Mouse (Mus musculus) heart, postnatal 0 days (tissue): ENCODE data around the gene Slc24a4. TPM values are rescaled to one million over a fixed set of nuclear protein-coding genes. Genes with fewer than 3 reads are reported as not detected.

Experiments used
- ATAC-seq: fragments of 200-750 bp; cut with Nextera tagmentation; 2 replicates; pipeline ENCODE4 v1.8.0; 2017; ENCODE audit warnings: low read depth, moderate number of reproducible peaks, moderate library complexity; ENCODE audit not compliant: insufficient read depth
- DNase-seq: peaks from one replicate; pipeline ENCODE4 v3.0.0-alpha.2; 2016; ENCODE audit warnings: low spot score
- H3K27ac ChIP-seq: fragments of 300-500 bp; sonication (generic); 2 replicates; pipeline ENCODE4 v1.5.1; 2014; ENCODE audit warnings: low read depth, mild to moderate bottlenecking
- H3K27me3 ChIP-seq: fragments of 300-500 bp; sonication (generic); 2 replicates; pipeline ENCODE4 v1.6.1; 2014; ENCODE audit warnings: low read length, mixed read lengths; ENCODE audit not compliant: control insufficient read depth, insufficient read depth
- H3K36me3 ChIP-seq: fragments of 300-500 bp; sonication (generic); replicated peaks from 2 replicates; pipeline ENCODE4 v1.6.1; 2014; ENCODE audit warnings: low read length, mixed read lengths; ENCODE audit not compliant: control insufficient read depth, insufficient read depth
- H3K4me1 ChIP-seq: fragments of 300-500 bp; sonication (generic); 2 replicates; pipeline ENCODE4 v1.6.1; 2014; ENCODE audit warnings: antibody characterized with exemption; ENCODE audit not compliant: control insufficient read depth, insufficient read depth
- H3K4me2 ChIP-seq: fragments of 300-500 bp; sonication (generic); 2 replicates; pipeline ENCODE4 v1.6.1; 2014; ENCODE audit warnings: low read depth, mild to moderate bottlenecking, low read length, moderate library complexity
- H3K4me3 ChIP-seq: fragments of 300-500 bp; sonication (generic); 2 replicates; pipeline ENCODE4 v1.5.1; 2014; ENCODE audit warnings: low read depth, low read length
- H3K9ac ChIP-seq: fragments of 300-500 bp; sonication (generic); replicated peaks from 2 replicates; pipeline ENCODE4 v1.6.1; 2014; ENCODE audit warnings: low read depth, low read length, mixed read lengths
- H3K9me3 ChIP-seq: fragments of 300-500 bp; sonication (generic); replicated peaks from 2 replicates; pipeline ENCODE4 v1.6.1; 2016; ENCODE audit warnings: low read length; ENCODE audit not compliant: control insufficient read depth
- CTCF ChIP-seq: IDR thresholded peaks from 2 replicates; pipeline ENCODE4 v1.5.1; 2016; ENCODE audit warnings: antibody characterized with exemption, control low read depth, low read depth
- EP300 ChIP-seq: IDR thresholded peaks from 2 replicates; pipeline ENCODE4 v1.6.1; 2016; ENCODE audit warnings: antibody characterized with exemption, low read depth
- WGBS: fragments of 180-500 bp; shearing (Covaris S2); extraction: QIAGEN DNeasy Blood & Tissue Kit; methylation state at CpG from one replicate; pipeline ENCODE4 v1.1.7; 2014; 5-methylcytosine and 5-hydroxymethylcytosine counted together
- polyA plus RNA-seq: library from polyadenylated mRNA; unstranded; fragments of >200 nt; fragmentation: Nextera tagmentation; extraction: Ambion mirVana; gene quantifications from 2 replicates; pipeline ENCODE4 v1.2.1, GENCODE M21; 2015
- total RNA-seq: library from RNA; depleted of rRNA; stranded (reverse); fragments of >200 nt; gene quantifications from 2 replicates; pipeline ENCODE4 v1.2.3, GENCODE M21; 2014; ENCODE audit warnings: low replicate concordance

The Slc24a4 gene
- total and polyA plus RNA-seq, 2 experiments from 2014 or later: 0.99 to 2.2 TPM

DNA sequence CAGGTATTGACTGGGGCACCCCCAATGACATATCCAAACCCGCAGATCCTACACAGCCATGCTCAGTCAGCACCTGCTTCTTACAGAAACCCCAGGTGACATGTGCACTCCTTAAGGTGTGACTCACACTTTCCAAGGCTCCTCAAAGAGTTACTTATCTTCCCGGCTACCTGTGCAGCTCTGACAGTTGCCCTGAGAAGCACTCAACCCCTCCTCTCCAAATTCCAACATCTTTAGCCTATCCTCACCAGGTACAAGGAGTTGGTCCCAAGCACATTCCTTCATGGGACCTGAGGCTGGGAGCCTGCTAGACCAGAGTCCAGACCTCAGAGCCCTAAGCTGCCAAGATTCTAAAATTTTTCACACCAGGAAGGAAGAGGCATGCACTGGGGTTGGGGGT, 134.3 kb downstream of the Slc24a4 start:
- no peak overlapping the region for H3K4me2 ChIP-seq
- H3K27ac ChIP-seq: no peak overlapping the region
- no peaks in the 10 kb centered on the region for H3K27me3 ChIP-seq
- DNase-seq: no peak
- TF ChIP-seq CTCF (no peak), EP300 (no peak)
- H3K36me3 ChIP-seq: no peaks in the 10 kb centered on the region
- no peak overlapping the region for H3K4me3 ChIP-seq
- 86% methylated on average over 2 of the region's 2 CpGs for WGBS
- ATAC-seq: no peak
- H3K4me1 ChIP-seq: no peaks in the 10 kb centered on the region
- no peak overlapping the region for H3K9ac ChIP-seq
- H3K9me3 ChIP-seq: no peaks in the 10 kb centered on the region

- Histone ChIP-seq H3K27me3 (no peaks in the 10 kb centered on the region), H3K4me2 (no peak overlapping the region), H3K36me3 (no peaks in the 10 kb centered on the region), H3K4me1 (no peaks in the 10 kb centered on the region), H3K9ac (no peak overlapping the region), H3K4me3 (no peak overlapping the region), H3K27ac (no peak overlapping the region), H3K9me3 (no peaks in the 10 kb centered on the region)
- DNase-seq (no peak), ATAC-seq (no peak)
- TF ChIP-seq EP300 (no peak), CTCF (no peak)
Measured at GRCm38 (mm10) chr12:102263249-102263648, 134.7 kb downstream of the Slc24a4 start.

DNA sequence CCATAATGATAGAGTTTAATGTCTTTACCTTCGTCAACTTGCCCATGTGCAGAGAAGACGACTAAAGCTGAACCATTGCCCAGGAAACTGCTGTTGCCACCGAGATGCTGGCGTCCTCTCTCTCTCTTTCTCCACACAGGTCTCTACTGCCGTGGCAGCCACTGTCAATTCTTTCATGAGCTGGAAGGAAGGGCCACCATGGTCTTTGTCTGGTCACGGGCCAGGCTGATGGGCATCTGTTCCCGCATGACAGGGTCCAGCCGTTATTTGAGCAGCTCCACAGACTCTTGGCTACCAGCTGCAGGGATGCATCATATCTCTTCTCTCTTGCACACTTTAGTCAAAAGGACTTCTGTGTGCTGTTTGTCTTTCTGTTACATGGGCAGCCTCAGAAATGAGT, 137.9 kb downstream of the Slc24a4 start:
- H3K36me3 ChIP-seq: no peaks in the 10 kb centered on the region
- no peak overlapping the region for H3K4me2 ChIP-seq
- no peak for DNase-seq
- 85% methylated on average over 8 of the region's 8 CpGs for WGBS
- no peaks in the 10 kb centered on the region for H3K9me3 ChIP-seq
- H3K27ac ChIP-seq: no peak overlapping the region
- peaks cover 4% of the 10 kb centered on the region; the same call in 1 of the 2 replicates for H3K4me1 ChIP-seq
- H3K27me3 ChIP-seq: no peaks in the 10 kb centered on the region
- H3K4me3 ChIP-seq: no peak overlapping the region
- H3K9ac ChIP-seq: no peak overlapping the region
- TF ChIP-seq EP300: no peak
- TF ChIP-seq CTCF: no peak
- ATAC-seq: no peak

GRCm38 (mm10) chr12:102269144-102269543, 140.6 kb downstream of the Slc24a4 start:
- no peak for TF ChIP-seq CTCF
- TF ChIP-seq EP300: no peak
- DNase-seq: no peak
- no peak overlapping the region for H3K4me3 ChIP-seq
- no peak overlapping the region for H3K27ac ChIP-seq
- no peak overlapping the region for H3K4me2 ChIP-seq
- WGBS: 44% methylated on average over 2 of the region's 2 CpGs
- H3K27me3 ChIP-seq: no peaks in the 10 kb centered on the region
- H3K9ac ChIP-seq: no peak overlapping the region
- H3K36me3 ChIP-seq: no peaks in the 10 kb centered on the region
- no peaks in the 10 kb centered on the region for H3K9me3 ChIP-seq
- ATAC-seq: no peak
- H3K4me1 ChIP-seq: peaks cover 4% of the 10 kb centered on the region; the same call in 1 of the 2 replicates

DNA sequence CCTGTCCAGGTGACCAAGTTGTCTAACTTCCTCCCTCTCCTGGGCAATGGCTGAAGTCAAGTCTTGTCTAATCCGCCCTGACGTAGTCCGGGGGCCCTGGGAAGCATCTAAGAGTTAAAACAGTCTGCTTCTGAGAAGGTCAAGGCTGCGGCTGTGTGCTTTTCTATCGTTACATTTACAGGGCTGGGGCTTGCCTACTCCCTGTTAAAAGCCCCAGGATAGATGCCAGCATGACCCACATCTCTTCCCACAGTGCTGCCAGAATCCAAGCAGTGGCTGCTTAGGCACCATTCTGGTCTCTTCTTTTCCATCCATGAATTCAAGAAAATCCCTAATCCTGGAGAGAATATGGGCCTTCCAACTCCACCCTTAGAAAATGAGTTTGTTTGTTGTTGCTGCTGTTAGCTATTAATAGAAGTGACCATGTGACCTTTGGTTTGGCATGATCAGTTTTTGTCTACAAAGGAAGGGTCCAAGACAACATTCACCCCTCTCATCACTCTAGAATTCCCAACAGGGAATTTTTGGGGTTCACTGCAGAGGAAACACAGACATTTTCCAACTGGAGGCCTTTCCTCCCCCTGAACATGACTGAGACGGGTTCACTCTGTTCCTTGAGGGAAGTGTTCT, 142.4 kb downstream of the Slc24a4 start:
- no peak for TF ChIP-seq CTCF
- TF ChIP-seq EP300: no peak
- no peak for ATAC-seq
- Histone ChIP-seq H3K27ac (no peak overlapping the region), H3K9me3 (no peaks in the 10 kb centered on the region), H3K36me3 (no peaks in the 10 kb centered on the region), H3K9ac (no peak overlapping the region), H3K27me3 (no peaks in the 10 kb centered on the region), H3K4me3 (no peak overlapping the region), H3K4me2 (no peak overlapping the region), H3K4me1 (peaks cover 4% of the 10 kb centered on the region; the same call in 1 of the 2 replicates)
- WGBS: 63% methylated on average over 6 of the region's 6 CpGs
- no peak for DNase-seq

DNA sequence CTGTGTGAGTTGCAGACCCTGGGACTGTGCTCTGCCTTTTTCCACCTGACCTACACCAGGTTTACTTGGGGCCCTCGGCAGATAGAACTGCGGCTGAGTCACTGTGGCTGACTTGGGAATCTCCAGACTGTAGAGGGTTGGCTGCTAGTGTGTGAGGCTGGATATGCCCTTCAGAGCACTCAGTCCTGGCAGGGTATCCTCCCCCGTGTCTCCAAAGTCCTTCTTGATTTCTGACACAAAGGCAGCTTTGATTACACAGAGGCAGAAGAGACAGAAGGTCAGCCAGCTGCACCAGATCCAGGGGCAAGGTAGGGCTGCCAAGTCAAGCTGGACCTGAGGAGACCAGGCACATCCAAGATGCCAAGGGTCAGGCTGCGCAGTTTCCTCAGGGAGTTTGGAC, 142.9 kb downstream of the Slc24a4 start:
- DNase-seq: no peak
- Histone ChIP-seq H3K4me3 (no peak overlapping the region), H3K4me1 (peaks cover 4% of the 10 kb centered on the region; the same call in 1 of the 2 replicates), H3K36me3 (no peaks in the 10 kb centered on the region), H3K9ac (no peak overlapping the region), H3K9me3 (no peaks in the 10 kb centered on the region), H3K27me3 (no peaks in the 10 kb centered on the region), H3K27ac (no peak overlapping the region), H3K4me2 (no peak overlapping the region)
- TF ChIP-seq EP300 (no peak), CTCF (no peak)
- ATAC-seq: no peak
- WGBS: 58% methylated on average over 4 of the region's 4 CpGs
